Mouse (Mus musculus): ENCODE measurements at regions not wholly inside any gene's neighbourhood (a gene's known extent, or its start where the extent isn't known, plus 50 kb on each side); places are given as distances from the start of the nearest gene placed in this dataset.

- no peak overlapping the region for H3K27ac ChIP-seq (ENCODE audit: low read depth)
- no peak for DNase-seq
- TF ChIP-seq CTCF (IDR thresholded peaks at IDR 0.05; ENCODE audit: low read depth) (no peak), EP300 (IDR thresholded peaks at IDR 0.05; ENCODE audit: low read depth) (no peak)
- H3K27me3 ChIP-seq (ENCODE audit: insufficient read depth, low read length): no peaks in the 10 kb centered on the region; the same call in 1 of the 2 replicates
- H3K36me3 ChIP-seq (replicated peaks; ENCODE audit: insufficient read depth, low read length): no peaks in the 10 kb centered on the region
- H3K9me3 ChIP-seq (ENCODE audit: low read length): no peaks in the 10 kb centered on the region
- H3K4me2 ChIP-seq (ENCODE audit: low read depth, low read length): no peak overlapping the region
- 65% methylated on average over 3 of the region's 3 CpGs for WGBS (ENCODE audit: insufficient replicate concordance)
- no peak overlapping the region for H3K9ac ChIP-seq (replicated peaks)
- no peak overlapping the region for H3K4me3 ChIP-seq (ENCODE audit: low read depth, low read length)
- ATAC-seq: no peak
- H3K4me1 ChIP-seq (ENCODE audit: insufficient read depth): no peaks in the 10 kb centered on the region
Measured at GRCm38 (mm10) chr5:90706350-90706749, 52.8 kb upstream of the Cxcl5 start.

- TF ChIP-seq CTCF (IDR thresholded peaks at IDR 0.05; ENCODE audit: low read depth): no peak
- no peak for TF ChIP-seq EP300 (IDR thresholded peaks at IDR 0.05; ENCODE audit: low read depth)
- Histone ChIP-seq H3K9ac (replicated peaks) (no peak overlapping the region), H3K4me2 (ENCODE audit: low read depth, low read length) (no peak overlapping the region), H3K36me3 (replicated peaks; ENCODE audit: insufficient read depth, low read length) (no peaks in the 10 kb centered on the region), H3K4me3 (ENCODE audit: low read depth, low read length) (no peak overlapping the region), H3K27me3 (ENCODE audit: insufficient read depth, low read length) (no peaks in the 10 kb centered on the region; the same call in 1 of the 2 replicates), H3K4me1 (ENCODE audit: insufficient read depth) (no peaks in the 10 kb centered on the region), H3K9me3 (ENCODE audit: low read length) (no peaks in the 10 kb centered on the region), H3K27ac (ENCODE audit: low read depth) (no peak overlapping the region)
- ATAC-seq (no peak), DNase-seq (no peak)
- 74% methylated on average over 6 of the region's 6 CpGs for WGBS (ENCODE audit: insufficient replicate concordance)
Measured at GRCm38 (mm10) chr5:90703653-90704052, 55.5 kb upstream of the Cxcl5 start.

DNA sequence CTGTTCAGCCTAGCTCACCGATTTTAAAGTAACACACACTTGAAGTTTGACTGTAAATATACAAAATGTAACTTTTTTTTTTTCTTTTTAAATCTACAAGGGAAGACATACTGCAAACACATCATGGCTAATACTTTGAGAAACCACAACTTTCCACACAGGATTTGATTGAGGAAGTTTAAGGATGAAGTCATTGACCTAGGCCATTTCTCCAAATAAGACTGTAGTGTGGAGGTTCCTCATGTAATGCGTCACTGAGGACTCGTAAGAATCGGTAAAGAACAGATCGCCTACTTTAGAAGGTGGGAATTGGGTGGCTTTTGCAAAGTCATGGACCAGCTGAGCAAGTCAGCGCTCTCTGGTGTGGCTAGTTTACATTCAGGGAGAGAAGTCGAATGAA is 59.0 kb upstream of the Cxcl5 start:
- H3K4me3 ChIP-seq (ENCODE audit: low read depth, low read length): no peak overlapping the region
- ATAC-seq: no peak
- H3K9me3 ChIP-seq (ENCODE audit: low read length): no peaks in the 10 kb centered on the region
- no peak overlapping the region for H3K4me2 ChIP-seq (ENCODE audit: low read depth, low read length)
- no peak overlapping the region for H3K9ac ChIP-seq (replicated peaks)
- no peaks in the 10 kb centered on the region for H3K27me3 ChIP-seq (ENCODE audit: insufficient read depth, low read length)
- no peaks in the 10 kb centered on the region for H3K36me3 ChIP-seq (replicated peaks; ENCODE audit: insufficient read depth, low read length)
- no peak for TF ChIP-seq CTCF (IDR thresholded peaks at IDR 0.05; ENCODE audit: low read depth)
- 0 out of 2 replicates have a peak, but pooled peaks have one; percentile 19 for TF ChIP-seq EP300 (IDR thresholded peaks at IDR 0.05; ENCODE audit: low read depth)
- no peaks in the 10 kb centered on the region; the same call in 1 of the 2 replicates for H3K4me1 ChIP-seq (ENCODE audit: insufficient read depth)
- H3K27ac ChIP-seq (ENCODE audit: low read depth): no peak overlapping the region
- DNase-seq: no peak
- WGBS (ENCODE audit: insufficient replicate concordance): 80% methylated on average over 7 of the region's 7 CpGs

GRCm38 (mm10) chr5:90696064-90696463 is 55.6 kb upstream of the Rassf6 start:
- Histone ChIP-seq H3K4me1 (ENCODE audit: insufficient read depth) (no peaks in the 10 kb centered on the region; the same call in 1 of the 2 replicates), H3K36me3 (replicated peaks; ENCODE audit: insufficient read depth, low read length) (no peaks in the 10 kb centered on the region), H3K4me2 (ENCODE audit: low read depth, low read length) (no peak overlapping the region), H3K9me3 (ENCODE audit: low read length) (no peaks in the 10 kb centered on the region), H3K4me3 (ENCODE audit: low read depth, low read length) (no peak overlapping the region), H3K27ac (ENCODE audit: low read depth) (peak overlapping the region; percentile 46; the same call in 1 of the 2 replicates), H3K27me3 (ENCODE audit: insufficient read depth, low read length) (no peaks in the 10 kb centered on the region), H3K9ac (replicated peaks) (no peak overlapping the region)
- 55% methylated on average over 7 of the region's 7 CpGs for WGBS (ENCODE audit: insufficient replicate concordance)
- DNase-seq: peak; percentile 31
- TF ChIP-seq CTCF (IDR thresholded peaks at IDR 0.05; ENCODE audit: low read depth) (no peak), EP300 (IDR thresholded peaks at IDR 0.05; ENCODE audit: low read depth) (peak; percentile 76)
- peak; percentile 75 for ATAC-seq

- Histone ChIP-seq H3K9ac (replicated peaks) (no peak overlapping the region), H3K9me3 (ENCODE audit: low read length) (no peaks in the 10 kb centered on the region), H3K27ac (ENCODE audit: low read depth) (no peak overlapping the region), H3K27me3 (ENCODE audit: insufficient read depth, low read length) (no peaks in the 10 kb centered on the region), H3K36me3 (replicated peaks; ENCODE audit: insufficient read depth, low read length) (no peaks in the 10 kb centered on the region), H3K4me2 (ENCODE audit: low read depth, low read length) (no peak overlapping the region), H3K4me1 (ENCODE audit: insufficient read depth) (peaks cover 2% of the 10 kb centered on the region; the same call in 1 of the 2 replicates), H3K4me3 (ENCODE audit: low read depth, low read length) (no peak overlapping the region)
- ATAC-seq: no peak
- no peak for DNase-seq
- TF ChIP-seq CTCF (IDR thresholded peaks at IDR 0.05; ENCODE audit: low read depth): no peak
- TF ChIP-seq EP300 (IDR thresholded peaks at IDR 0.05; ENCODE audit: low read depth): peak; percentile 80
- 43% methylated on average over 3 of the region's 3 CpGs for WGBS (ENCODE audit: insufficient replicate concordance)
Measured at GRCm38 (mm10) chr5:90694431-90694830, 54.0 kb upstream of the Rassf6 start.

DNA sequence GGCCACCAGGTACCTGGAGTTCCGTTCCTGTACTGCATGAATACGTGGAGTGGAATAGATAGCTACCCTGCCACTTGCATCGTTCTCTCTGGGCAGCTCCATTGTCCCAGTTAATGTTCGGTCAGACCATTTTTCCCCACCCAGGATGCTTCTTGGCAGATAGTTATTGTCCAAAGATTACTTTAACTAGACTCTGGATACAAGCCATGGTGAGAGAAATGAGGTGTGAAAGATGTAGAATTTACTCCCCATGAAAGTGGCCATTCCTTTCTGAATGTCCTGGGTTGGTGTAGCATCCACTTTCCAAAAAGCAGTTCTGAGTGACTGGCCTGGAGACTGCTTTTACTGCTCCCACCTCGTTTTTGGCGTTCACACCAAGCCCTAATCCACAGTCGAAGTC is 50.3 kb upstream of the Rassf6 start:
- DNase-seq (no peak), ATAC-seq (no peak)
- Histone ChIP-seq H3K36me3 (replicated peaks; ENCODE audit: insufficient read depth, low read length) (no peaks in the 10 kb centered on the region), H3K27me3 (ENCODE audit: insufficient read depth, low read length) (no peaks in the 10 kb centered on the region), H3K27ac (ENCODE audit: low read depth) (no peak overlapping the region), H3K4me1 (ENCODE audit: insufficient read depth) (peaks cover 7% of the 10 kb centered on the region; the same call in 1 of the 2 replicates), H3K4me3 (ENCODE audit: low read depth, low read length) (no peak overlapping the region), H3K4me2 (ENCODE audit: low read depth, low read length) (no peak overlapping the region), H3K9me3 (ENCODE audit: low read length) (no peaks in the 10 kb centered on the region), H3K9ac (replicated peaks) (no peak overlapping the region)
- no peak for TF ChIP-seq CTCF (IDR thresholded peaks at IDR 0.05; ENCODE audit: low read depth)
- TF ChIP-seq EP300 (IDR thresholded peaks at IDR 0.05; ENCODE audit: low read depth): no peak
- 81% methylated on average over 7 of the region's 7 CpGs for WGBS (ENCODE audit: insufficient replicate concordance)
